Mouse (Mus musculus) G1E (cell line): ENCODE measurements around the gene Agap2. TPM values are rescaled to one million over a fixed set of nuclear protein-coding genes. Genes with fewer than 3 reads are reported as not detected.
"Not testable (repeated sequence)": the region's sequence is repeated elsewhere in the genome, so short reads cannot be mapped to it uniquely, and the experiment has no call there.

ENCODE experiments used
- ATAC-seq: 2 replicates; pipeline ENCODE4 v1.8.0; 2016; ENCODE audit warnings: mild to moderate bottlenecking; ENCODE audit not compliant: insufficient number of reproducible peaks, poor library complexity, low FRiP score, severe bottlenecking; ENCODE audit errors: extremely low read depth
- DNase-seq: peaks from one replicate; pipeline ENCODE4 v3.0.0; 2012; ENCODE audit warnings: low spot score
- H3K27me3 ChIP-seq: 2 replicates; pipeline ENCODE4 v1.6.1; 2012; ENCODE audit warnings: mild to moderate bottlenecking, low read length, inconsistent platforms; ENCODE audit not compliant: insufficient read depth
- H3K36me3 ChIP-seq: replicated peaks from 2 replicates; pipeline ENCODE3; 2012; ENCODE audit warnings: mild to moderate bottlenecking, inconsistent platforms
- H3K4me1 ChIP-seq: 2 replicates; pipeline ENCODE4 v1.6.1; 2012; ENCODE audit warnings: low read depth, low read length, inconsistent platforms, mixed read lengths; ENCODE audit not compliant: insufficient read depth
- H3K4me3 ChIP-seq: 2 replicates; pipeline ENCODE4 v1.5.1; 2012; ENCODE audit warnings: low read depth, mild to moderate bottlenecking, inconsistent platforms, low read length, moderate library complexity, mixed read lengths
- H3K9me3 ChIP-seq: replicated peaks from 2 replicates; pipeline ENCODE4 v1.6.1; 2012; ENCODE audit warnings: inconsistent platforms
- CTCF ChIP-seq: IDR thresholded peaks from 2 replicates; pipeline ENCODE4 v1.5.1; 2012; ENCODE audit warnings: low read depth, low read length, inconsistent platforms, mixed read lengths
- GATA1 ChIP-seq: IDR thresholded peaks from 2 replicates; pipeline ENCODE4 v1.6.1; 2012; ENCODE audit warnings: borderline replicate concordance, low read length, inconsistent platforms, mixed read lengths
- GATA2 ChIP-seq: IDR thresholded peaks from 2 replicates; pipeline ENCODE4 v1.6.1; 2012; ENCODE audit warnings: low read depth, low read length, inconsistent platforms, borderline replicate concordance
- POLR2AphosphoS5 ChIP-seq: IDR thresholded peaks from 2 replicates; pipeline ENCODE4 v1.6.1; 2012; ENCODE audit warnings: low read depth, low read length, inconsistent platforms; ENCODE audit not compliant: insufficient replicate concordance
- TAL1 ChIP-seq: conservative IDR thresholded peaks from 2 replicates; pipeline ENCODE4 v1.6.1; 2012; ENCODE audit warnings: low read depth, low read length, inconsistent platforms, mixed read lengths
- polyA plus RNA-seq: library from polyadenylated mRNA; stranded (reverse); fragments of >175 nt; gene quantifications from 2 replicates; pipeline ENCODE4 v1.2.3, GENCODE M21; 2012
- total RNA-seq, 2 experiments: library from RNA; stranded (forward) in 1 of 2; stranded (reverse) in 1 of 2; fragments of 200-1000 nt in 1 of 2; fragments of >200 nt in 1 of 2; fragmentation: Nextera tagmentation in 1 of 2; gene quantifications; 2 replicates each; pipeline ENCODE4 v1.2.3; 2014 to 2017

The Agap2 gene
- total and polyA plus RNA-seq, 3 experiments, result 0.26 to 1.3 (median 1.1) TPM

DNA sequence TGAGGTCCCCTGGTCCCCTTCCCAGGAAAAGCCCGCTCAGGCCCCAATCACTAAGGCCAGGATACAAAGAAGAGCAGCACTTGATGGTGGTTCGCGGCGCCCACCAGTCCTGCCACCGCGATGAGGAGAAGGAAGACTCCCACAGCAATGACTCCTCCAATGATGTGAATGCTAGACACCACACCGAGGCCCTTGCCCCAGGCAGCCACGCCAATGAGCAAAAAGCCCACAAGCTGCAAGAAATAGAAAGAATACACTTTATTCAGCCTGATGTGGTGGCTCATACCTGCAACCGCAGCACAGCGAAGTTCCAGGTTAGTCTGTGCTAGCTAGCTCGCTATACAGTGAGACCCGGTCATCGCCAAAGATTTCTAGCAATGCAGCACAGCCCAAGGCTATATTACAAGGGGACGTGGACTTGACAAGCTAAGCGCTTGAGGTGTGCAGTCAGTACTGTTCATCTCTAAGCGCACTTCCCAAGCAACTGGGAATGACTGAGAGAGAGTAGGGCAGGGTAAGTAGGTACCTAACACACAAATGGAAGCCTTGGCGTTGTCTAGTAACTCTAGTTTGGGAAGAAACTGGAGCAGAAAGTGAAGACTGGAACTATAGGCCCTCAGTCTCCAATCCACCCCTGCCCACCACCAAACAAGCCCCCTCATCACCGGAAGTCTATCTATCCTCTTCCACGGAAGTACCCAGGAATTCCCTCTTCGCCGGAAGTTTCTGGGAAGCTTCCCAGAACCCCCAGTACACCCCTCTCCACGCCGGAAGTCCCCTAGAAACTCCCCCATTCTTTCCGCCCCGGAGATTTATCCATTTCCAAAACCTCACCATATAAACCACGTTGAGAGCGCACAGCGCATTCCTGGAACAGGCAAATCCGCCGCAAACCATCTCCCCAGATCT, 5.5 kb upstream of the Agap2 start:
- peaks cover 57% of the 10 kb centered on the region for H3K4me1 ChIP-seq
- no peaks in the 10 kb centered on the region for H3K9me3 ChIP-seq
- peak overlapping the region; percentile 72 for H3K4me3 ChIP-seq
- DNase-seq (no peak), ATAC-seq (peak; percentile 3; the same call in 1 of the 2 replicates)
- TF ChIP-seq GATA2 (no peak), POLR2AphosphoS5 (peak; percentile 76; the same call in 1 of the 2 replicates), GATA1 (no peak), TAL1 (no peak), CTCF (no peak)
- H3K27me3 ChIP-seq, result no peaks in the 10 kb centered on the region
- H3K36me3 ChIP-seq, result peaks cover 51% of the 10 kb centered on the region

DNA sequence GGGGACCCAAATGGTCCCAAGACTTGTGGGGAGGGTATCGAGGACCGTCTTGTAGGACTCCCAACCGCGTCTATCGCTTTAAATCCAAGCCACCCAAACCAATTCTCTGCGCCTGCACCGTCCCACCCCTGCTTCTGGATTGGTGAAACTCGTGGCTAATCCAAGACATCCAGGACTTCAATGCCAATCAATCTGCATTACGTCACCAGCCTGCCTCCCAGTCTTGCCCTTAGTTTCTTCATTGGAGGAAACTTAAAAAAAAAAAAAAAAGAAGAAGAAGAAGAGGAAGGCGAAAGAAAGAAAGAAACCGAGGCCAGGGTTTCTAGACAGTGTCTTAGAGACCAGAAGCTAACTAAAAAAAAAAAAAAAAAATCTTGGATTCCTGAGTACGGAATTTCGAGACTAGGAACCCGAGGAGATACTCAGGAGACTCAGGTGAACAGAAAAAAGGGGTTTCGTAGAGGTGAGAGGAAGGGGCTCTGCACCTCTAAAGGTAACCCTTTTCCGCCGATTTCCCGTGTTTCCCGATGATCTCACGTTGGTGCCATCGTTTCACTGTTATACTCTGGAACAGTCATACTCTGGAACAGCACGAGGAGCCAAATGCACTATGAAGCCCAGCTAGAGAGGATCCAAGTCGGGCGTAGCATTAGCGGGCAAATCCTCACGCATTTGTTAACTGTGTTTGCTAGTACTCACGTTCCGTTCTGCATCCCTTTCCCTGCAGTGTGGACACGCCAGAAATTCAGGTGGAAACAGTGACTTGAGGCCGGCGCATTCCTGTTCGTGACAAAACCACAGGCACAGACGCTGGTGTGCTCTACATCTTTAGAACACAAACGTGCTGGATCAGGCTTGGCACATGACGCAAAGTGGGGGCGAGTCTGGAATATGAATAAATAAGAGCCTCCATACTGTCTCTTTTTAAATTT, 4.6 kb upstream of the Agap2 start, which contains the start of gene Tspan31:
Tspan31 (minus strand) TSS at position 75 of the 932 bp plus-strand sequence.
- ATAC-seq, result peak; percentile 94
- H3K4me1 ChIP-seq, result peaks cover 53% of the 10 kb centered on the region

DNA sequence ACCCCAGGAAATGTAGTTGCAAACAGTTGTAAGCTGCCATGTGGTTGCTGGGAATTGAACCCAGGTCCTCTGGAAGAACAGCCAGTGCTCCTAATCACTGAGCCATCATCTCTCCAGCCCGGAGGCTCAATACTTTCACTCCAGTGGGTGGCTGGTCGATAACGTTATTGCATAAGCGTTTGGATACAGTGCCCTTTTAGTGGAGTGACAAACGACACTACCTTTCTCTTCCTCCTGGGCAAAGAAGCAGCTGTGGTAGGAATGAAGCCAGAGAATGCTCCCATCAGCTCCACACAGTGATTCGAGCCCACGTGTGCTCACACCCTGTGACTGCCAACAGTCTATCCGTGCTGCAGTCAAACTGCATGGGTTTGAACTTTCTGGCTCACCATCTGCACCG, 3.9 kb upstream of the Agap2 start:
- Histone ChIP-seq H3K4me3 (peak overlapping the region; percentile 72; the same call in 1 of the 2 replicates), H3K27me3 (peaks cover 14% of the 10 kb centered on the region), H3K4me1 (peaks cover 51% of the 10 kb centered on the region), H3K9me3 (no peaks in the 10 kb centered on the region), H3K36me3 (peaks cover 34% of the 10 kb centered on the region)
- no peak for ATAC-seq
- TF ChIP-seq GATA2, result no peak
- TF ChIP-seq GATA1, result no peak
- no peak for TF ChIP-seq TAL1
- no peak for TF ChIP-seq CTCF
- TF ChIP-seq POLR2AphosphoS5, result no peak
- no peak for DNase-seq

More for the DNA sequence above, 4.6 kb upstream of the Agap2 start, which contains the start of gene Tspan31:
- no peak for TF ChIP-seq POLR2AphosphoS5
- TF ChIP-seq TAL1, result no peak
- no peak for TF ChIP-seq GATA1
- TF ChIP-seq CTCF, result no peak
- no peak for TF ChIP-seq GATA2
- no peaks in the 10 kb centered on the region for H3K9me3 ChIP-seq
- DNase-seq, result peak; percentile 87
- peaks cover 42% of the 10 kb centered on the region for H3K36me3 ChIP-seq
- peaks cover 7% of the 10 kb centered on the region for H3K27me3 ChIP-seq
- peak within 1 kb of the TSS; percentile 72 for H3K4me3 ChIP-seq

DNA sequence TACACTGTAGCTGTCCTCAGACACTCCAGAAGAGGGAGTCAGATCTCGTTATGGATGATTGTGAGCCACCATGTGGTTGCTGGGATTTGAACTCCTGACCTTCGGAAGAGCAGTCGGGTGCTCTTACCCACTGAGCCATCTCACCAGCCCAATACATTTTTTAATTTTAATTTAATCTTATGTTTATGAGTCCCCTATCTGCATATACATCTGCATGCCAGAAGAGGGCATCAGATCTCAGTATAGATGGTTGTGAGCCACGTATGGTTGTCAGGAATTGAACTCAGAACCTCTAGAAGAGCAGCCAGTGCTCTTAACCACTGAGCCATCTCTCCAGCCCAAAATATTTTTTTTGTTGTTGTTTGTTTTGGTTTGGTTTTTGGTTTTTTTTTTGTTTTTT, 2.8 kb upstream of the Agap2 start:
- not testable (repeated sequence) for H3K9me3 ChIP-seq, H3K4me3 ChIP-seq, ATAC-seq, DNase-seq
- Histone ChIP-seq H3K36me3 (peaks cover 24% of the 10 kb centered on the region), H3K4me1 (peaks cover 42% of the 10 kb centered on the region), H3K27me3 (peaks cover 23% of the 10 kb centered on the region)

DNA sequence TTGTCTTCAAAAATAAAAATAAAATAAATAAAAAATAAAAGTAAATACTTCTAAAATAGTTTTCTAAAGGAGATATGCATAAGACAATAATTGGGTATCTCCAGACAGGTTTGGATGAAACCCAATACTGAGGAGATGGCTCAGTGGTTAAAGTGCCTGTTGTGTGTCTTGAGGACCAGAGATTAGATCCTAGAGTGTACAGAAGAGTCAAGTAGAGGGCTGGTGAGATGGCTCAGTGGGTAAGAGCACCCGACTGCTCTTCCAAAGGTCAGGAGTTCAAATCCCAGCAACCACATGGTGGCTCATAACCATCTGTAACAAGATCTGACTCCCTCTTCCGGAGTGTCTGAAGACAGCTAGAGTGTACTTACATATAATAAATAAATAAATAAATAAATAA, 2.1 kb upstream of the Agap2 start:
- Histone ChIP-seq H3K36me3 (peaks cover 17% of the 10 kb centered on the region), H3K27me3 (peaks cover 30% of the 10 kb centered on the region), H3K4me1 (peaks cover 35% of the 10 kb centered on the region)
- not testable (repeated sequence) for ATAC-seq, H3K4me3 ChIP-seq, DNase-seq, H3K9me3 ChIP-seq

DNA sequence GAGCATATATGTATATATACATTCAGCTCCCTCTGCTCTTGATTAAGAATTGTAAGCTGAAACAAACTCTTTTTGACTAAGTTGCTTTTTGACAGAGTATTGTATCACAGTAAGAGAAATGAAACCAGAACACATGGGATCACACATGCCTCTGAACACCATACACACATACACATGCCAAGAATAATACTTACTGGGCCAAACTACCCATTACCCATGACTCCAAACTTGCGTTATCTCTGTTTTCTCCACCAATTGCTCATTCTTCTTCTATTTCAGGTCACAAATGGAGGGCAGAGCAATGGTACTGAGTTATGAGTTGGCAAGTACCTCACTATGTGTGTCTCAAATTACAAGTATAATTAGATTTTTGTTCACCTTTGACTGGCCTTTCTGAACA, 1.1 kb upstream of the Agap2 start:
- TF ChIP-seq CTCF, result no peak
- no peak for TF ChIP-seq TAL1
- no peak for TF ChIP-seq POLR2AphosphoS5
- TF ChIP-seq GATA1, result no peak
- no peak for TF ChIP-seq GATA2
- Histone ChIP-seq H3K4me1 (peaks cover 25% of the 10 kb centered on the region), H3K36me3 (peaks cover 7% of the 10 kb centered on the region), H3K4me3 (no peak overlapping the region), H3K27me3 (peaks cover 39% of the 10 kb centered on the region), H3K9me3 (no peaks in the 10 kb centered on the region)
- DNase-seq, result no peak
- no peak for ATAC-seq
